Mouse (Mus musculus): ENCODE data around the gene C2cd3. TPM values are rescaled to one million over a fixed set of nuclear protein-coding genes. Genes with fewer than 3 reads are reported as not detected.
A peak's percentile ranks its signal among the peaks of the same experiment; 100 is the strongest.

C2cd3 gene
- total RNA-seq, 2 experiments from 2014 or later: 11.5 to 15.0 TPM

DNA sequence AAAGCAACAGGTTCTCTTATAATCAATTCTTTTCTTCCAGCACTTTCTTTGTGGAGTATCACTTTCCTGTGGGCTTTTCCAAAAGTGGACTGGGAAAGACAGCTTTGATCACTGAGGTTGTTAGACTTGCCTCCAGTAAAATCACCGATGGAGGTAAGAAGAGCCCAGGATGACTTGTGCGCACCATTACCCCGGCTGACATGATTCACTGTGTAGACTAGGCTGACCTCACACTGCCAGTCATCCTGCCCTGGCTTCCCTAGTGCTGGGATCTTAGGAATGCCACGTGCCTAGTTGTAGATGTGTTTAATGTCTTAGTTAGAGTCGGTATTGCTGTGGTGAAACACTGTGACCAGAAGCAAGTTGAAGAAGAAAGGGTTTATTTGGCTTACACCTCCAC is 35.6 kb downstream of the C2cd3 start:
- no peak for DNase-seq

DNA sequence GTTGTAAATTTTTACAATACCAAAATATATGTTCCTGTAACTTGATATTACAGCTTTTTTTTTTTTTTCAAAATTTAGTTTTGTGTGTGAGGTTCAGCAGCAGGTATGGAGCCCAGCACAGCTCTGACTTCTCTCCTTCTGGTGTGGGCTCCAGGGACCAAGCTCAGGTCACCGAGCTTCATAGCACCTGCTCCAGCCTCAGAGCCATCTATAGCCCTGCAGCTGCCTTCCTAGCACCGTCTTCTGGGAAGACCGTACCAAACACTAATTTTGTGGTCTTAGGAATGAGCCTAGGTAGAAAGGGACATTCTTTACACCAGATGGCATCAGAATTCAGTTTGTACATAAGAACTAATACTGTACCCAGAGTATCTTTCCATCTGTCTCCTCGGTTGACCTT is 36.7 kb downstream of the C2cd3 start:
- DNase-seq: no peak

DNA sequence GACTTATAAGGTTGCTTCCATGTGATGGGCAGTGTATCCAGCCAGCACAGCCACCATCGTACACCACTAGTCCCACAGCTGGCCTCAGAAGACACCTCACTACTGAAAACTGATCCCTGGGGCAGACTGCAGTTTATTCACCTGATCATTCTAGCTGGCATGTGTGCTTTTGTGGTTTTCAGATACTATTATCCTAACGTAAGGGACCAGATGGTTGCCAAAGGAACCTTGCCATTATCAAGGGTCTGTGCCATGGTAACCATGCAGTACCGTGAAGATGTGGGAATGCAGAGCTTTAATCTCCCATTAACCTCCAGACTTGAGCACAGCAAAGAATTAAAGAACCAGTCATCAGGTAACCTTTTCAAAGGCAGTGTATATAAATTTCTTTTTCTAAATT is 53.8 kb downstream of the C2cd3 start:
- DNase-seq: no peak

DNA sequence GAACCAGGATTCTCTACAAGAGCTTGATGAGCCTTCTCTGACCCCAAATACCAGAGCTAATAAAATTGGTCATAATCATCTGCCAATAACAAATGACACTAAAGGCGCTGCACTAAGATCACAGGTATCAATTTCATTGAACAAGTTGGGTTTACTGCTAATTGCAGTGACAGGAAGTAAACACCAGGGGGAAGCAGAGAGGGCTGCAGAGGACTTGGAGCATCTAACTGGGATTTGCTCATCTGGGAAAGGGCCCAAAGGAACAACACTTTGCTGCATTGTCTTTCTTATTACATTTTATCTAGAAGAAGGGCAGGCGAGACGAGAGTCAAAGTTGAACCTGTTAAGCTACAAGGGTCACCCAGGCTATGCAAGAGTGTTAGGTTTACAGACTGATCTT is 57.1 kb downstream of the C2cd3 start:
- peak; percentile 79 for DNase-seq

DNA sequence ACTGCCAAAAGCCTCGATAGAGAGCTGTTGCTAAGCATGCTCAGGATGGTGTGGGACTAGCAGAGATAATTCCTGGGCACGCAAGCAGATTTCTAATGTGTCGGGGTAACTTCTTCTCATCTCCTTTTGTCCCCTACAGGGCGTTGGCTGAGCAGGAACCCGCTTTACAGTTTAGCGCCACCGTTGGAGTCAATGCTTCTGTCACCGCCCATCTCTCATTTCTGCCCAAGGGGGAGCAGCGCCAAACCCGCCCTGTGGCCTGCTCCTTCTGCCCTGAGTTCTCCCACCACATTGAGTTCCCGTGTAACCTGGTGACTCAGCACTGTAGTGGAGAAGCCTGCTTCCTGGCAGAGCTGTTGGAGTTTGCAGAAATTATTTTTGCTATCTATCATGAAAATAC is 57.9 kb downstream of the C2cd3 start:
- peak; percentile 13 for DNase-seq

DNA sequence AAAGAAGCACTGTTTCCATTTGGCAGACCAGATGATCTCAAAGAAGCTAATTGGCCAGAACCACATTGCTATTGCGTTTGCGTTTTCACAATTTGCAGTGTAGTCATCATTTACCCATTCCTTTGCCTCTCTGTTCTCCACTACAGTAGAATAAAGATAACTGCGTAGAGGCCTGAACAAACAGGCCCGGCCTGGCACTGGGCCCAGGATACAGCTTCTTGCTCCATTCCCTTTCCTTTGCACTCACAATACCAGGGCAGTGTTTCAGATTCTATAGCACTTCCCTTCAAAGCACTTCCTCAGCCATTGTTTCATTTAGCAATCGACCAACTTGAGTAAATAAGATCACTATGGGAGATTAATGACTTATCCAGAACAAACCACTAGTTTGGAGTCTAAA is 59.1 kb downstream of the C2cd3 start:
- DNase-seq: peak; percentile 70

DNA sequence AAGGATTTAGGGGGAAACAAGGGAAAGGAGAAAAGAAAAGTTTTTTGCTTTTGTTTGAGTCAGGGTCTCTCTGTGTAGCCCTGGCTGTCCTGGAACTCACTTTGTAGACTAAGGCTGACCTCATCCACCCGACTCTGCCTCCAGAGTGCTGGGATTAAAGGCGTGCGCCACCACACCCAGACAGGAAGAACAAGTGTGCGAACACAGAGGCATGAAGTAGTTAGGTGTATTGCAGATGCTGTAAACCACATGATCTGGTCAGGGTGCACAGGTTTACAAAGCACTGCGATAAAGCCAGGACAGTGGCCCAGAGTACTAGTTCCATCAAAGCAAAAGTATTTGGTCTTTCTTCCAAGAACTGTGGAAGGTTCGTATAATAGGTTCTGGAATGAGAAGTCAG is 61.3 kb downstream of the C2cd3 start:
- no peak for DNase-seq

DNA sequence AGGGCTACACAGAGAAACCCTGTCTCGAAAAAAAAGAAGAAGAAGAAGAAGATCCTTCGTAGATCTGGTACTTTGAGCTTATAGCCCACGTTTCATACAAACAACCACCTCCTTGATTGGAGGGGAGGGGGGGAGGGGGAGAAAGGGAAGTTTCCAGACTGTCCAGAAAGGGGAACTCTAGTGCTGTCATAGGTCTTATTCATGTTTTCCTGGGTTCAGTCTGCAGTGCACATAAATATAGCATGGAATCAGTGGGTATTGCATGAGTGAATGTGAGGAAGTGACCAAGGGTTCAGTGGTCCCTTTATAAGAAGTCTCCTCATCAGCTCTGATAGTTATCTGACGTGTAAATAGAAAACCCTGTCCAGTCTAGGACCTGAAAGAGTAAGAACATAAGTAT is 71.7 kb downstream of the C2cd3 start:
- no peak for DNase-seq

DNA sequence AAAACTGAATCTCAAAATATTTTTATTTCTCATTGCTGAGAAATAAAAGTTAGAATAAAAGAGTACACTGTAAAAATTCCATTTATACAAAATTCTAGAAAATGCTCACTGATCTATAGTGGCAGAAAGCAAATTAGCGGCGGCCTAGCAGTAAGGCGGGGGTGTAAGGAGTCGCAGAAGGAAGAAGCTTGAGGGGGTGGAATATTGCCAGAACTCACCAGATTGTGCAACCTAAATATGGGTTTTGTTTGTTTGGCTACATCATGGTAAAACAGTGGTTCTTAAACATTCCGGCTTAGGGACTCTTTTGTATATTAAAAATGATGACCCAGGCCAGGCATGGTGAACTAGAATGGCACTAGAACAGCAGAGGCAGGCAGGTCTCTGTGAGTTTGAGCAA is 74.2 kb downstream of the C2cd3 start:
- no peak for DNase-seq

DNA sequence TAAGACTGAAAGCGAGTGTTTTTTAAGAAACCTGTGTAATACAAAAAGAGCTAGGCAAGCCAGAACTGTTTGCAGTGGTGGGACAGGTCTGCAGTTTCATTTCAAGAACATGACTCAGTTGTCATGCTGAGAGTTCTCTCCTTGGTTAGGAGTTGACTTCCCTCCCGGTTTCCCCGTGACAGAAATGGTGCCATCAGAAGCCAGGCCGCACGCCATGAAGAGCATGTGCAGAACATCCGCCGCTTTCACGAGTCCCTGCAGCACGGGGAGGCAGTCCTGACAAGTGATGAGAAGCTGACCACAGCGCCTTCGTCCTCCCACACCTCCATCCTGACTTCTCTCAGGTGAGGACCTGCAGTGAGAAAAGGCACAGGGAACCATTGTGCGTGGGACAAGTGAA is 76.5 kb downstream of the C2cd3 start:
- no peak for DNase-seq

DNA sequence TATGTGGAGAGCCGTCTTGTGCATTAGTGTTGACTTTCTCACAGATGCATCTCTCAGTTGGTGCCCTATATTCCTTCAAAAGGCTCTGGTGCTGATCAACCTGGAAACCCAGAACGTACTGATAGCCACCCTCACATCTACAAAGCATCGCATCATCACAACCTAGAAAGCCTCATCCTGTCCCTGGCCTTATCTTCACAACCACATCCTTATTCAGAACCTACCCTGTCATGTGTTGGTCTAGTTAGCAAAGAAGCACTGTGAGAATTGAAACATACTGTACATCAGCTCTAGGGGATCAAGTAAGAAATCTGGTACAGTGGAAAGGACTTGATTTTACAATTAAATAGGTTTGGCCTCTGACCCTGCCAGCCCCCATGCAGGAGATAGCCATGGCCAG is 77.0 kb downstream of the C2cd3 start:
- no peak for DNase-seq

DNA sequence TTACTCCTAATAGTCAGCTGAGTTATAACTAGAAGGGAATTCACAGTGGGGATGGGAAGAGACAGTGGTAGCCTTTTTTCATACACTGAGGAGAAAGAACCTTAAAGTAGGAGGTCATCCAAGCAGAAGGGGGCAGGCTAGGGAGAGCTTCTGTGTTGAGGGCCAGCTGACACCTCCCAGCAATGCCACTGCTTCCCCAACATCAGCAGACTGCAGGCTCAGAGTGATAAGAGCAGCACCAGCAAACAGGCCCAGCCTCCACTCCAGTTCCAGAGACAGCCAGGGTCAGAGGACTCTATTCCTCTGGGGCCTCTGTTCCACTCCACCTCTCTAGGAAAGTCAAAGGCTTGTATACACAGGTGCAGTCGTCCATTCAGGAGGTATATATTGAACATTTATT is 86.1 kb downstream of the C2cd3 start:
- DNase-seq: peak; percentile 32

DNA sequence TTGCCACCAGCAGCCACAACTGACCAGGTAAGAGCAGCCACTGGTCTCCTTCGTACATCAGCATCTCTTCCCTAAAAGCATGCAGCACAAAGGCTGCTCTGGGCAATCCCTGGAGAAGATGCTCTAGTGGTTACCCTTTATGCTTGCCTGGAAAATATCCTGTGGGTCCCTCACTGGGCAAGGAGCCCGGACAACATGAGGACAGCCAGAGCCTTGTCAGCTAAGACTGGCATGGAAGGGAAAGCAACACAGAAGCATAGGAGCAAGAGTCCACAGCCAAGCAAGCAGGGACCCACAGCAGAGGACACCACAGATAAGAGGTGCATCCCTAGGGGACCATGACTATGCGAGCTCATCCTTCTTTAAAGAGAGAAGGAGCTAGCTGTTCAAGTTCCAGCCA is 87.8 kb downstream of the C2cd3 start:
- peak; percentile 58 for DNase-seq

DNA sequence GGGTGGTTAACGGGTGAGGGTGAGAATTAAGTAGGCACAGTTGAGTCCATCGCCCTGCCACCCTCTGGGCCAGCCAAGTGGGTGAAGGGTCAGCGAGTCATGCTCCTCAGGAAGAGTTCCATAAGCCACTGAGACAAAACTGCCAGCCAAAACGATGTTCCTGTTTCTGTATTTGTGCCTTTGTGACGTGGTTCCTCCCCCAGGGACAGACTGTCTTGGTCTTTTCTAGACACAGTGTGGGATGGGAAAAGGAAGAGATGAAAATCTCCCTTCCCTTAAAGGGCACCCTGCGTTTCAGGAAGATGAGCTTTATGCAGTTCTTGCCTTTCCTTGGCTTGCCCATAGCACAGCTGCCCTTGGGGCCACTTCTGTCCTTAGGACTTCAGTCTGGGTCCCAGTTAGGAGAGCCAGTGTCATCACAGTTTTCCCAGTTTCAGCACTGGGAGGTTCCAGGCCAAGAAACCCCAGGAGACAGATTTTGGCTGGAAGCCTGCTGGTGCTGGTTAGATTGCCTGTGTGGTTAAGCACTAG is 89.7 kb downstream of the C2cd3 start:
- DNase-seq: peak; percentile 71

DNA sequence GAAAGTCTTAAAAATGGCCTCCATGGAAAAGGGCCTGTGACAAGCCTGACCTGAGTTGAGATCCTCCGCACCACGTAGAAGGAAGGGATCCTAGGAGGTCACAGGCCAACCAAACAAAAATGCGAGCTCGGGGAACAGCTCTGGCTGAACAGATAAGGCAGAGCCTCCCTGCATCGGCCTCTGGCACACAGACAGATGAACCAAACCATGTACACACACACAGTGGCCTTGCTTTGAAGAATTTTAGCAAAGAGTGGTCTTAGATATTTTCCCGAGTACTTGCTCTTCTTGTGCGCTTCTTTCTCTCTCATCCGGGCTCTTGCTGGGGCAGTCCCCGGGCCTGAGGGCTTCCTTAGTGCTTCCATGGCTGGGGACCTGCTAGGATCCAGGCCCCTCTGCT is 91.2 kb downstream of the C2cd3 start:
- no peak for DNase-seq

DNA sequence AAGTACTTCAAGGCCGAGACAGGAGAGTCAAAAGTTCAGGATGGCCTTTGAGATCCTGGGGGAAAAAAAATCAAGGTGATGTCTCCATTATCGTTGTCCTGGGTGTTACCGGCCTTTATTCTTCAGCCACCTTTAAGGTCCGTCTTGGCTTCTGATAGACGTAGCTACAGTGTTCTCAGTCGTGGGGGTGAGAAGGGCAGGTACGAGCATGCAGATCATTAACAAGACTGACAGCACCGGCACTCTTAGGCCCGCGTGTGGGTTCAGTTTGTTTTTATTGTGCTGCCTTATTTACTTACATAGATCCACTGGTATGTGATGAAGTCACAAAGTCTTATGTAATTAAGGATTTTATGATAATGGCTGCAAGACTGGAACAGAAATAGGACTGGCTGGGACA is 91.7 kb downstream of the C2cd3 start:
- DNase-seq: no peak

DNA sequence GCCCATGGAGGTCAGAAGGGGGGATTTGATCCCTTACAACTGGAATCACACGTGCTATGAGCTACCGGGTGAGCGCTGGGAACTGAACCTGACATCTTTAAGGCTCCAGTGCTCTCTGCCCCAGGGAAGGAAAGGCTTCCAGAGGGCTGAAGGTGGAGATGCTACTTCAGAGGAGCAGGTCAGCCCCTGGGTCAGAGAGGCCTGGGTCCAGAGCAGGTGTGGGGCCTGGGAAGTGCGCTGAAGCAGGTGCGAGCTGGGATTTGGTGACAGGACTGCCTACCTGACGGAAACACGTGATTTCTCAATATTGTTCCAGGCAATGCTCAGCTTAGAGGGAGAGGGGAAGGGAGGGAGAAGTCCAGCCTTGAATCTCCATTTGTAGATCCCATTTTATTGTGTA is 92.2 kb downstream of the C2cd3 start:
- DNase-seq: no peak

DNA sequence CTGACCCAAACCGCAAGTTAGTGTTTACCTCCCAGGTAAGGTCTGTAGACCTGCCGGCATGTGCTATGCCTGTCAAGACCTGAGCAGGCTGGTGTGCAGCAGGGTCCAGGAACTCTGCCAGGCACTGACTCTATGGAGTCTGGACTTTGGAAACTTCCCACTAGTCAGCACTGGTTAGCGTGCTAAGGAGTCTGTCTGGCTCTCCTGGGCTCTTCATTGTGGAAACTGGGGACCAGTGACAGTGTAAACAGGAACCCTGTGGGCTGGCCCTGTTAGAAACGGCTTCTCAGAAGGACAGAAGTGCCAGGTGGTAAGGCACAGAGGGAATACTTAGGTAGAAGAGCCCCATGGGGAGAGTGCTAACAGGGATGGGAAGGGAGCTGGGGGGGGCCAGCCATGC is 93.2 kb downstream of the C2cd3 start:
- DNase-seq: peak; percentile 50

DNA sequence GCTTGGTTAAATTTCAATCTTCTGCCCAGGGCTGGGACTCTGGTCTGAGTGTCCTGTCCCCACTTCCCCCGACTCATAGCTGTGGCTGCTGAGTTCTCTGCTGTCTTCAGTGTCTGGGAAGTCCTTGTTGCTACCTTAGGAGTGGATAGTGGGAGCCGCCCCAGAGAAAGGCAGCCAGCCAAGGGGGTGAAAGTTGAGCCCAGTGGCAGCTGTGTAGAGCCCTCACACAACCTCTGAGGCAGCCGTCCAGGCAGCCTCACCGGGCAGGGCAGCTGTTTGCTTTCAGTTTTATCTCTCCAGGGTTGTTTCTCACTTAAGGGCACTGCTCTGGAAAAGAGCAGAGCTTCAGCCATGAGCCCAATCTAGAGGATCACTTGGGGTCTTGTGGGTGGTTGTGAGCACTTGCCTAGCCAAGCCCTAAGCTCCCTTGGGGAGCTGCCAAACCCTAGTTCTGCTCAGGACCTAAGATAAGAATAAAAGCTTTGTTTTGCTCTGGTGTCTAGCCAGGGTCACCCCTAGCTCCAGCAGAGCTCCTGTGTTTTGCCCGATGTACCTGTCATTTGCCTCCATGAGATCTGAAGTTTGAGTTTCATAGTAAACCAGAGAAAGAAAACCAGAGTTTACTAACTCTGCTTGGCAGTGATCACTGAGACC is 93.8 kb downstream of the C2cd3 start:
- peak; percentile 93 for DNase-seq

DNA sequence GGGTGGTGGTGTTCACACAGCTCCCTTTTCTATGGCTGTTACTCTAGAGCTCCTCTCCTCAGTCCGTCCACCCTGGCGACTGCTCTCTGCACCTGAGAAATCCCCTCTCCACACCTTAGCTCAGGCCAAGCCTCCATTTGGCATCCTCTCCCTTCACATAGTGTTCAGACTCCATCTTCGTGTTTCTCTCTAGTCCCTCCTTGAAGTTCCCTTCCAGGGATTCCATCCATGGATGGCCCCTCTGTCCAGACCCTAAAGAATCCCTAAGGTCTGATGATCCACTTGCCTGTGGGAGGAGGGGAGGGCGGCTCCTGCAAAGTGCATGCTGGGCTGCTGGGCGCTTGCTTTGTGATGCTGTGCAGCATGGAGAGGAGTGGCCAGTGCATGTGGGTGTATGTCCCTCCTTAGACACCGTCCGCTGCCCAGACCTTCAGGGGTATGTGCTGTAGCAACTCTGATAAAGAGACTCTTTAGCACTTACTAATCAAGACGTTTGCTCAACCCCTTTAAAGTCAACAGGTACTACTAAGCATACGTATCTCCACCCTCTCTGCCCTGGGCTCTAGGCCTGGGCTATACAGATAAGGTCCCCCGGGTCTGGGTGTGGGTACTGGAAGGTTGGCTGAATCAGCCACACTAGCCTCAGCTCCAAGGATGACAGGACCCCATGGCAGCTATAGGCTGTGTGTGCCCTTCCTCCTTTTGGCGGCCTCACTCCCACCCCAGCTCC is 94.9 kb downstream of the C2cd3 start:
- no peak for DNase-seq

DNA sequence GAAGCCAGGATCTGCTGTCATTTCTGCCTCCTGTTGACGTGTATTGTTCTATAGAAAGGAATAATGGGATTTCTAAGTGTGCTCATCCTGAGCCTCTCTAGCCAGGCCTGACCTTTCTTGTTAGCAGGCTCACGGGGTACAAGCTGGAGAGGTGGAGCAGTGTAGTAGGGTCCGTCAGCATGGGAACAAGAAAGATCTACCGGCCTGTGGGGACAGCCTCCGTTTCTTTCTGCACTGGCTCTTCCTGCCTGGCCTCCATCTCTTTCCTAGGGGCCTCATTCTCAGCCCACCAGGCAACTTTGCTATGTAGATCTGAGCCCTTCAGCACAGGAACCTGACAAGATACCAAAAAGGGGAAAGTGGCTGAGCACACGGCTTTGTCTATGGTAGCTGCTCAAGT is 96.7 kb downstream of the C2cd3 start:
- DNase-seq: no peak

DNA sequence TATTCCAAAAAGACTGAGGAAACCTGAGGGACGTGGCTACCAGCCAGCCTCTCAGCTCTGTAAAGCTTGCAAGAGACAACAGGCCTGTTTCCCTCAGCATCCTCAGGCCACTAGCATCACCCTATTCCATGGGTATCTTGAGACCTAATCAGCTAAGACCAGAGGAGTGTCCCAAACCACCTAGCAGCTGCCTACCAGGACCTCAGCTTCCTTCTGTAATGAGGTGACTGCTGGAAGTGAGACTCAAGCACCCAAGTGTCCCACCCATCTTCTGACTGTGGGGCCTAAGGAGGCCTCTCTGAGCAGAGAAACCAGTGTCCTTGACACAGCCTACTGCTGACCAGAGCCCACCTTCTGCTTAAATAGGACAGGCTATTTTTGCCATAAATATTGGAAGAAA is 97.5 kb downstream of the C2cd3 start:
- no peak for DNase-seq

DNA sequence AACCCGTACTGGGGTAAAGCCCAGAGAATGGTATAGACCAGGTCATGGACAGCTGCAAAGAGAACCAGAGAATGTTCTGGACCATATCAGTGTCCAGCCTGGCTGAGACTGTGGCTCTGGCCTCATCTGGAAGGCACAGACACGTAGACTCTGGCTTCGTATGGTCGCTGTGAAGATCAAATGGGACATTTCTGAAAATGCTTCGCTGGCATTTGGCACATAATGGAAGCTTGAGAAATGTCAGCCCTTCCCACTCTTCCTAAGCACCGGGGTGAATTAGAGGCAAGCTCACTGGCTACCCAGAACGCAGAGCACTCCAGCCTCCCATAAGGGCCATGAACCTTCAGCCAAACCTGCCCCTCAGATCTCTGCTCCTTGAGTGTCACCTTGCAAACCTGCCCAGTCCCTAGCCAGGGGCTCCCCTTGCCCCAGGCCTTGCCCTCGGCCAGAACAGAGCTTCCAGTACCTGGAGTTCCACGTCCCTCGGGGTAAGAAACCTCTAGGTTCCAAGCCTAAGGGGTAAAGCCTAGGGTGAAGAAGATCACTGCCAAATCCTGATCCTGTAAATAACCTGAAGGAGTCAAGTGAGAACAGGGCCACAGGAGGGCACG is 98.9 kb downstream of the C2cd3 start:
- DNase-seq: no peak

DNA sequence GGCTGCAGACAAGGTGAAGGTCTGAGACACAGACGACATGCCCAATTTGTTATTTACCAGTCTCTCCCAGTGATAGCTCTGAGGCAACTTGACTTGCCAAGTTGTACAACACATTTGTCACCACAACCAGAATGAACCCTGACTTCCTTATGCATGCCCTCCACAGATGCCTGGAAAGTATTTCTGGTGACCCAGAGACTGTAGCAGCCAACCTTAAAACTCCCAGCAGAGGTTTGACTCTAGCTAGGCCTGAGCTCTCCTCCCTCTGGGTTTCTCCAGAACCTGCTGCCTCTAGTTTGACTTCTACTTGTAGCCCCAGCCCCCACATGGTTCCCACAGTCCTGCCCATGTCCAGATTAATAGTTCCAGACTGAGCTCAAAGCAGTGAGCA is 99.4 kb downstream of the C2cd3 start:
- DNase-seq: no peak

Data from heart, postnatal 4 days (tissue).